In genomic region chr8:57498847-57499511, GRCm38 (mm10) we compare ENCODE assay signal across 9 mouse cellular contexts. TPM values are rescaled to one million over a fixed set of nuclear protein-coding genes. Genes with fewer than 3 reads are reported as not detected.
DNase-seq lines count a peak whose midpoint lies in the region; ATAC-seq lines count a peak whose summit lies in the region.
"Had no signal": no experiment of that assay in that cellular context is flagged by ENCODE, and none has a peak within 500 bp of the region (broad histone marks: within the 10 kb centered on the region; RNA-seq: fewer than 3 reads in every experiment).

No protein-coding gene starts in this region.

- no peaks in the 10 kb centered on the region for H3K27me3 ChIP-seq in heart, embryonic 11.5 days (ENCODE audit: control insufficient read depth, insufficient read depth, low read length)
- no peaks in the 10 kb centered on the region for H3K27me3 ChIP-seq in kidney, embryonic 16.5 days (ENCODE audit: insufficient read depth, low read length)
- no peaks in the 10 kb centered on the region for H3K27me3 ChIP-seq in stomach, embryonic 14.5 days (ENCODE audit: control insufficient read depth, insufficient read depth, low read length)
- H3K27me3 ChIP-seq: CH12.LX had no signal

- no peak overlapping the region for H3K9ac ChIP-seq in heart, embryonic 11.5 days (ENCODE audit: low read depth, low read length)
- H3K9ac ChIP-seq in kidney, embryonic 16.5 days (replicated peaks; ENCODE audit: low read length), result no peak overlapping the region
- H3K9ac ChIP-seq in stomach, embryonic 14.5 days (replicated peaks; ENCODE audit: low read depth, low read length), result no peak overlapping the region

- 66% methylated on average over 17 of the region's 17 CpGs for WGBS in heart, embryonic 11.5 days (ENCODE audit: insufficient replicate concordance)
- 61% methylated on average over 17 of the region's 17 CpGs for WGBS in kidney, embryonic 16.5 days
- 31% methylated on average over 17 of the region's 17 CpGs for WGBS in stomach, embryonic 14.5 days

- H3K27ac ChIP-seq in heart, embryonic 11.5 days (ENCODE audit: low read depth, low read length), result no peak overlapping the region
- H3K27ac ChIP-seq in kidney, embryonic 16.5 days (ENCODE audit: low read length), result no peak overlapping the region
- no peak overlapping the region for H3K27ac ChIP-seq in stomach, embryonic 14.5 days (ENCODE audit: low read length)

- H3K4me1 ChIP-seq in heart, embryonic 11.5 days (ENCODE audit: control insufficient read depth, insufficient read depth, low read length), result no peaks in the 10 kb centered on the region
- H3K4me1 ChIP-seq in kidney, embryonic 16.5 days (ENCODE audit: insufficient read depth, low read length), result no peaks in the 10 kb centered on the region; the same call in 1 of the 2 replicates
- H3K4me1 ChIP-seq in stomach, embryonic 14.5 days (ENCODE audit: control insufficient read depth, insufficient read depth, low read length), result peaks cover 5% of the 10 kb centered on the region; the same call in 1 of the 2 replicates

- no peaks in the 10 kb centered on the region for H3K9me3 ChIP-seq in heart, embryonic 11.5 days (replicated peaks; ENCODE audit: control insufficient read depth, low read length)
- no peaks in the 10 kb centered on the region for H3K9me3 ChIP-seq in kidney, embryonic 16.5 days (ENCODE audit: low read length)
- no peaks in the 10 kb centered on the region for H3K9me3 ChIP-seq in stomach, embryonic 14.5 days (ENCODE audit: control insufficient read depth, low read depth, low read length)

- H3K36me3 ChIP-seq in heart, embryonic 11.5 days (ENCODE audit: control insufficient read depth, insufficient read depth, low read length), result no peaks in the 10 kb centered on the region
- H3K36me3 ChIP-seq in kidney, embryonic 16.5 days (ENCODE audit: insufficient read depth, low read length), result no peaks in the 10 kb centered on the region
- no peaks in the 10 kb centered on the region for H3K36me3 ChIP-seq in stomach, embryonic 14.5 days (ENCODE audit: control insufficient read depth, insufficient read depth, low read length)

- DNase-seq in heart, adult 11 months, result peak; percentile 92
- peak; percentile 89 for DNase-seq in brain, adult 2 months (ENCODE audit: low read depth, low spot score)
- DNase-seq in lung, postnatal 10 days, result peak; percentile 45
- DNase-seq in embryo, embryonic 11 days, result no peak

- no peak overlapping the region for H3K4me3 ChIP-seq in heart, embryonic 11.5 days (ENCODE audit: low read depth, low read length)
- no peak overlapping the region for H3K4me3 ChIP-seq in kidney, embryonic 16.5 days (ENCODE audit: low read length)
- no peak overlapping the region for H3K4me3 ChIP-seq in stomach, embryonic 14.5 days (ENCODE audit: low read depth, low read length)

- H3K4me2 ChIP-seq in heart, embryonic 11.5 days, result no peak overlapping the region
- H3K4me2 ChIP-seq in kidney, embryonic 16.5 days (replicated peaks; ENCODE audit: low read depth, low read length), result 0 out of 2 replicates have a peak overlapping the region, but pooled peaks have one; percentile 6
- peak overlapping the region; percentile 15 for H3K4me2 ChIP-seq in stomach, embryonic 14.5 days (replicated peaks; ENCODE audit: low read depth, low read length)

- no peak for ATAC-seq in heart, embryonic 11.5 days (replicated peaks; ENCODE audit: insufficient number of reproducible peaks, low FRiP score, low TSS enrichment)
- 0 out of 2 replicates have a peak, but pooled peaks have one; percentile 35 for ATAC-seq in granulocyte monocyte progenitor cell, adult 5-6 weeks (replicated peaks; ENCODE audit: poor library complexity, severe bottlenecking)
- ATAC-seq in kidney, embryonic 16.5 days (ENCODE audit: low FRiP score, low TSS enrichment), result no peak
- ATAC-seq in stomach, embryonic 14.5 days (ENCODE audit: insufficient number of reproducible peaks, insufficient read depth, low FRiP score, low read depth), result peak; percentile 72; the same call in 1 of the 2 replicates

RNA-seq across cellular contexts. Expression of gene Sap30, which starts 11.3 kb away (rescaled TPM):
- polyA plus RNA-seq in heart, embryonic 11.5 days (2014; fragmentation: Nextera tagmentation; extraction: Ambion mirVana), result 48.6 and 50.4 TPM in 2 replicates
- total RNA-seq in granulocyte monocyte progenitor cell, adult 5-6 weeks (2014; fragmentation: Nextera tagmentation), result 21.9 and 24.6 TPM in 2 replicates
- total RNA-seq in granulocyte monocyte progenitor cell, adult 5-6 weeks (2017), result 73.7 and 93.3 TPM in 2 replicates
- polyA plus RNA-seq in kidney, embryonic 16.5 days (2015; fragmentation: Nextera tagmentation; extraction: Ambion mirVana), result 29.0 and 32.5 TPM in 2 replicates
- 43.6 and 44.0 TPM in 2 replicates for polyA plus RNA-seq in stomach, embryonic 14.5 days (2014; fragmentation: Nextera tagmentation; extraction: Ambion mirVana)

RNA-seq across cellular contexts. Expression of gene Hmgb2, which starts 12.7 kb away (rescaled TPM):
- polyA plus RNA-seq in heart, embryonic 11.5 days (2014; fragmentation: Nextera tagmentation; extraction: Ambion mirVana), result 288 and 289 TPM in 2 replicates
- total RNA-seq in granulocyte monocyte progenitor cell, adult 5-6 weeks (2014; fragmentation: Nextera tagmentation), result 351 and 354 TPM in 2 replicates
- 469 and 554 TPM in 2 replicates for total RNA-seq in granulocyte monocyte progenitor cell, adult 5-6 weeks (2017)
- 309 and 369 TPM in 2 replicates for polyA plus RNA-seq in kidney, embryonic 16.5 days (2015; fragmentation: Nextera tagmentation; extraction: Ambion mirVana)
- 360 and 410 TPM in 2 replicates for polyA plus RNA-seq in stomach, embryonic 14.5 days (2014; fragmentation: Nextera tagmentation; extraction: Ambion mirVana)

RNA-seq across cellular contexts. Expression of gene Scrg1, which starts 43.3 kb away (rescaled TPM):
- 0.68 and 0.72 TPM in 2 replicates for polyA plus RNA-seq in heart, embryonic 11.5 days (2014; fragmentation: Nextera tagmentation; extraction: Ambion mirVana)
- not detected in 2 replicates for total RNA-seq in granulocyte monocyte progenitor cell, adult 5-6 weeks (2014; fragmentation: Nextera tagmentation)
- not detected in 2 replicates for total RNA-seq in granulocyte monocyte progenitor cell, adult 5-6 weeks (2017)
- not detected in 2 replicates for polyA plus RNA-seq in kidney, embryonic 16.5 days (2015; fragmentation: Nextera tagmentation; extraction: Ambion mirVana)
- polyA plus RNA-seq in stomach, embryonic 14.5 days (2014; fragmentation: Nextera tagmentation; extraction: Ambion mirVana), result 0.64 and 0.91 TPM in 2 replicates
- total RNA-seq: CH12.LX had no signal

Comparison
In these comparisons a context has a peak if more than half of its experiments do, and no peak if none do; other contexts are left out.
1. ATAC-seq: peak in granulocyte monocyte progenitor cell, adult 5-6 weeks (single experiment) and stomach, embryonic 14.5 days (single experiment); none in heart, embryonic 11.5 days (single experiment) and kidney, embryonic 16.5 days (single experiment).